Mouse (Mus musculus): ENCODE results near the gene Mak. TPM values are rescaled to one million over a fixed set of nuclear protein-coding genes. Genes with fewer than 3 reads are reported as not detected.
"Not testable (repeated sequence)": the region's sequence is repeated elsewhere in the genome, so short reads cannot be mapped to it uniquely, and the experiment has no call there.

Mak gene
- total RNA-seq, 4 experiments from 2014 or later: not detected

GRCm38 (mm10) chr13:40998537-40998936 is 81.0 kb downstream of the Mak start:
- not testable (repeated sequence) for DNase-seq (ENCODE audit: low spot score)

- no peak for DNase-seq (ENCODE audit: low spot score)
Measured at GRCm38 (mm10) chr13:40994487-40995263, 84.8 kb downstream of the Mak start.

GRCm38 (mm10) chr13:40988418-40988817 is 91.1 kb downstream of the Mak start:
- no peak for DNase-seq (ENCODE audit: low spot score)

- not testable (repeated sequence) for DNase-seq (ENCODE audit: low spot score)
Measured at GRCm38 (mm10) chr13:40987608-40988303, 91.8 kb downstream of the Mak start.

- DNase-seq (ENCODE audit: low spot score): no peak
Measured at GRCm38 (mm10) chr13:40986081-40986480, 93.4 kb downstream of the Mak start.

- no peak for DNase-seq (ENCODE audit: low spot score)
Measured at GRCm38 (mm10) chr13:40982759-40983158, 96.7 kb downstream of the Mak start.

GRCm38 (mm10) chr13:40979321-40979720 is 100.2 kb downstream of the Mak start:
- DNase-seq (ENCODE audit: low spot score): peak; percentile 48

GRCm38 (mm10) chr13:40978652-40979051 is 100.9 kb downstream of the Mak start:
- DNase-seq (ENCODE audit: low spot score): peak; percentile 60

GRCm38 (mm10) chr13:40977609-40978008 is 101.9 kb downstream of the Mak start:
- peak; percentile 56 for DNase-seq (ENCODE audit: low spot score)

Other genes starting within 250 kb of the Mak start
- gene Gcnt2, start 220.0 kb downstream of the Mak start, total RNA-seq (2022): 1 to 10 TPM; 6.2 to 9.7 (median 7.1) TPM
- 10 to 100 TPM; 22.1 to 25.4 (median 23.3) TPM for gene Pak1ip1, start 78.7 kb downstream of the Mak start, total RNA-seq (2022)
- 100 to 1,000 TPM; 150 to 170 (median 160) TPM for gene Tmem14c, start 63.4 kb downstream of the Mak start, total RNA-seq (2022)
- gene Gcm2, start 31.3 kb upstream of the Mak start, total RNA-seq (2022): not detected
- gene Sycp2l, start 34.6 kb upstream of the Mak start, total RNA-seq (2022): not detected
- under 1 TPM in 2 of 4 experiments, not detected in 2; 0.09 to 0.14 TPM for gene Elovl2, start 140.7 kb upstream of the Mak start, total RNA-seq (2022)
- 10 to 100 TPM; 23.3 to 28.6 (median 26.7) TPM for gene Smim13, start 170.1 kb upstream of the Mak start, total RNA-seq (2022)
- not detected for gene Gm17364, start 194.3 kb upstream of the Mak start, total RNA-seq (2022)